Mouse (Mus musculus) heart, postnatal 14 days (tissue): Measurements from ENCODE around the gene Stxbp1. TPM values are rescaled to one million over a fixed set of nuclear protein-coding genes. Genes with fewer than 3 reads are reported as not detected.

Source experiments
- DNase-seq, 2 experiments: peaks; one replicate each; pipeline ENCODE4 v3.0.0; 2021 to 2022
- intact Hi-C: fragments of 180-260 bp; cut with DNase I; formaldehyde crosslinking; loops from one replicate; pipeline ENCODE4 v1.15.1; 2025
- total RNA-seq, 2 experiments: library from RNA; stranded (reverse); gene quantifications; 2 replicates each; pipeline ENCODE4 v1.2.3; 2021

The Stxbp1 gene
- total RNA-seq, 2 experiments from 2014 or later = 19.5 to 22.7 TPM

DNA sequence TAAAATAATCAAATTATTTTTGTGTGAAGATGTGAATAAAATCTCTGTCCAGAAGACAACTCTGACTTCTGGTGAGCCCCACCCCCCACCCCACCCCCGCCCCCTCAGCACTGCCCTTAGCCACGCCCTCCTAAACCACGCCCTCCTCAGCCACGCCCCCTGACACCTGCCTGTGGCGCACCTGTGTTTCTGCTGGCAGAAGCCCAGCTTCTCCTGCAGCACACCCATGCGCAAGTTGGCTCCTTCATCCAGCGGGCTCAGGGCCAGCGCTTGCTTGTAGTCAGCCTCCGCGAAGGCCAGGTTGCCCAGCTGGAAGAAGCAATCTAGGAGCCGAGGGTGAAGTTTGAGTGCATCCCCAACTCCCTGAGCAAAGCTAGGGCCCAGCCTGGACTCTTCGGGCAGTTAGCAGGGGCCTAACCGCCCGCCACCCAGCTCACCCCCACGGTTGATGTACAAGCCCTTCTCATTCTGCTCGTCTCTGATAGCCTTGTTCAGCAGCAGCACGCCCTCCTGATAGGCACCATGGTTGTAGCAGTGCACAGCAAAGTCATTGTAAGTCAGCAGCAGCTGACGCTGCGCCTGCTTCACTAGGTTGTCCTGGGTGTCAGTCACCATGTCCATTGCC, 78.3 kb downstream of the Stxbp1 start:
- intact Hi-C loops = no loop called here
- DNase-seq = no peak

GRCm38 (mm10) chr2:32767241-32767640, 79.8 kb downstream of the Stxbp1 start:
- intact Hi-C loops = no loop called here
- DNase-seq = no peak

- intact Hi-C loops = no loop called here
- DNase-seq = no peak
Observed at GRCm38 (mm10) chr2:32763353-32763752, 83.7 kb downstream of the Stxbp1 start.

- no peak for DNase-seq
- intact Hi-C loops = no loop called here
Observed at GRCm38 (mm10) chr2:32761859-32762258, 85.2 kb downstream of the Stxbp1 start.

- no peak for DNase-seq
- intact Hi-C loops = no loop called here
Observed at GRCm38 (mm10) chr2:32761361-32761760, 85.7 kb downstream of the Stxbp1 start.

- DNase-seq = no peak
- intact Hi-C loops = no loop called here
Observed at GRCm38 (mm10) chr2:32759001-32759400, 88.0 kb downstream of the Stxbp1 start.

GRCm38 (mm10) chr2:32758503-32758902, 88.5 kb downstream of the Stxbp1 start:
- DNase-seq = no peak
- intact Hi-C loops = no loop called here

GRCm38 (mm10) chr2:32757056-32757845, 89.8 kb downstream of the Stxbp1 start, which contains the start of gene Tor2a:
TSS of gene Tor2a (plus strand) at chr2:32757234.
- intact Hi-C loops = loop anchor here (1.0 kb wide), 1 partner anchor 44 kb away; the partner anchor contains the start of gene Cdk9
- DNase-seq = peak; percentile 97 to 98

DNA sequence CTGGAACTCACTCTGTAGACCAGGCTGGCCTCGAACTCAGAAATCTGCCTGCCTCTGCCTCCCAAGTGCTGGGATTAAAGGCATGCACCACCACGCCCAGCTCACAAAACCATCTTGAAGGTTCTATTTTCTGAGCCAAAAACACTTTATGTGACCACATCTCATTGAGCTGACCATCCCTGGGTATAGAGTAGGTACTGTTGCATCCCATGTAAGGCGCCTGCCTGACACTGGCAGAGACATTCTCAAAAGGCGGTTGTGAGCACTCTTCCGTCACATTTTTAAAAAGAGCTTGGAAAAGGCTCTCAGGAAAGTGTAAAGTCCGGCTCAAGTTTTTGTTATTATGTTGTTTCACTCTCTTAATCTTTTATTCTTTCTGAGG, 90.4 kb downstream of the Stxbp1 start:
- intact Hi-C loops = loop anchor here (1.0 kb wide), 1 partner anchor 43 kb away; the partner anchor contains the start of gene Cdk9
- no peak for DNase-seq

DNA sequence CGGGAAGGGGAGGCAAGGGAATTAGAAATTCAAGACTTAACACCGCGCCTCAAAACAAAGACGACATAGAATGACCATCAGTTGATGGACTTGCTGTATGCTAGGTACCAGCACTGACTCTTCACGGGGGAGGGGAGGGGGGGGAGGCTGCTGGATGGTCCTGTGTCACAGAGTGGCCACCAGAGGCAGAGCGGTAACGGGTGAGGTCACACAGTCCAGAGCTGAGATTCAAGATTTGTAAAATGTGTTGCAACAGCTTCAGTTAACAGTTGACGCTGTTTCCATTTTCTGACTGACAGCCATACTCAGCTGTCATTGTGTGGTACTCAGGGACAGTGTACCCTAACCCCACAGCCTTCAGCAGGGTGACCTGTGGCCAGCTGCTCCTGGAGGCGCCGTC, 94.9 kb downstream of the Stxbp1 start:
- no peak for DNase-seq
- intact Hi-C loops = no loop called here

DNA sequence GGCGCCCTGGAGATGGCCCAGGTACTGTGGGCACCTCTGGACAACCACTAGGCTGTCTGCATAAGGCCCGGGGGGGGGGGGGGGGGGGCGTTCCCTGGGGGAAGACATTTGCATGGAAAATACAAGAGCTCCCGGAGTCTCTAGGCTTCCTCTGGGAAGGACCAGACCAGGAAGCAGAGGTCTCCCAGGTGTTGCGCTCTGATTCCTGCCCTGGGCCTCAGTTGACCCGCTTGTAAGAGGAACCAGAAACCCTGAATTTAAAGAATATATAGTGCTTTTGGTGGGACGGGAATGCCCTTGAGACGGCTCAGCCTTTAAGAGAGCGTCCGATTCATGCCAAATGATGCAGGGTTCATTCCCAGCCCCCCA, 95.4 kb downstream of the Stxbp1 start:
- DNase-seq = no peak
- intact Hi-C loops = no loop called here

DNA sequence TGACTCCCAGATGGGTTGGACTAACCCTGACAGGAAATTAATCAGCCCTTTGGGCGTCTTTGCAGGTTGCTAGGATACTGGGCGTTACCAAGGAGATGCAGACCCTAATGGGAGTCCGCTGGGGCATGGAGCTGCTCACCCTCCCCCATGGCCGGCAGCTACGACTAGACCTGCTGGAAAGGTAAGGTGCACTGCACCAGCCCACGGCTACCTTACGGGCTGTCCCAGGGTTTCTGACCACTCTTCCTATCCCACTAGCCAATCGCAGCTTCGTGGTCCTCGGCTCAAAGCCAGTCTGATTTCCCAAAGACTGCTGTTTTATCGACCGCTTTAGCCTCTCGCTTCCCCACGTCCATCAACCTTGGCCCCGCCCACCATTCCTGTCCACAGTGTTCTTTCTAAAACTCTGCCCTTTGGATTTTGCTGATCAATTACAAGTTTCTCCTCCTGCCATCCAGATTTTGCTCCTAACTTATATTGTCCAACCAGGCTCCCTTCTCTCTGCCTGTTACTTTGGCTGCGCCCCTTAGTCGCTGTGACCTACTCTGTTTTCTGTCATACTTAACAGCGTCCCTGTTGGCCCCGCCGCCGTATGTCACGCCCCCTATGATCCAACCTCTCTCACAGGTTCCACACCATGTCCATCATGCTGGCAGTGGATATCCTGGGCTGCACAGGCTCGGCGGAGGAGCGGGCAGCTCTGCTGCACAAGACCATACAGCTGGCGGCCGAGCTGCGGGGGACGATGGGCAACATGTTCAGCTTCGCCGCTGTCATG, 96.0 kb downstream of the Stxbp1 start:
- DNase-seq = peak in 1 of 2 experiments; percentile 57
- intact Hi-C loops = no loop called here

GRCm38 (mm10) chr2:32750199-32750598, 96.8 kb downstream of the Stxbp1 start:
- intact Hi-C loops = no loop called here
- no peak for DNase-seq

DNA sequence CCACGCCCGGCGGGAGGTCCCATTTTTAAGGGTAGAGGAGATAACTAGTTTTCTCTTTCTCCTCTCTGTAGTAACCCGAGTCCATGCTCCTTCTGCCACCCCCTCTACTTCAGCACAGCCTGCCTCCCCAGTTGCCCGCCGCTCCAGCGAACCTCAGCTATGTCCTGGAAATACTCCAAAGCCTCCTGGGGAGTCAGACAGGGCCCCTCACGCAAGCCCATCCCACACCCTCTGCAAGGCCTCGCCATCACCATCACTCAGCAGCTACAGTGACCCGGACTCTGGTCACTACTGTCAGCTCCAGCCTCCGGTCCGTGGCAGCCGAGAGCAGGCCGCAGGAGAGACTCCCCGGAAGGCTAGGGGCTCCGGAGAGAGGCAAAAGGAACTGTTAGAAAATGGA, 98.0 kb downstream of the Stxbp1 start:
- intact Hi-C loops = loop anchor here (5.0 kb wide), 1 partner anchor 117 kb away; no protein-coding TSS in a partner anchor
- DNase-seq = no peak

DNA sequence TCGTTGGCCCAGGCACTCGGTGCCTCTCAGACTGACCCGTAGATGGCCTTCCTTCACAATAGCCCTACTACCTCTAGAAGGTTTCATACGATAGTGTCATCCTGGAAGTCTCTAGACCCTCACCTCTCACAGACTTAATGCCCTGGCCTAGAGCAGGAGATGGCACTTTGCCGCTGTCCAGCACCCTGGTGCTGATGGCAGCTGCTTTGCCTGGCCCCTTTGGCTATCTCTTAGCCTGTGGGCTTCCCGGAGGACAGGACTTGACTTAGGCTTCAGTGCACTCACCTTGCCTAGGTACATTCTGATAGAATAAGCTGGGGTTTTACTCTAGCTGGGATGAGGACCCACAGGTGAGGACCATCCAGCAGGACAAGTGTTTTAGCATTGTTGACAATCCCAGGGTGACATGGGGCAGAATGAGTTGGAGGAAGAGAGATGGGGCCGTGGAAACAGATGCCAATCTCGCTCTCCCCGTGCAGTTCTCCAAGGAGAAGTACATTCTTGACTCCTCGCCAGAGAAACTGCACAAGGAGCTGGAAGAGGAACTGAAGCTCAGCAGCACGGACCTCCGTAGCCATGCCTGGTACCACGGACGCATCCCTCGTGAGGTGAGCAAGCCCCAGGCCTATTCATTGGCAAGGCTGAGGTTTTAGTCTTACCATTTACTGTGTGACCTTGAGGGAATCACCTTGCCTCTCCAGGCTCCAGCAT, 102.6 kb downstream of the Stxbp1 start:
- intact Hi-C loops = no loop called here
- no peak for DNase-seq

DNA sequence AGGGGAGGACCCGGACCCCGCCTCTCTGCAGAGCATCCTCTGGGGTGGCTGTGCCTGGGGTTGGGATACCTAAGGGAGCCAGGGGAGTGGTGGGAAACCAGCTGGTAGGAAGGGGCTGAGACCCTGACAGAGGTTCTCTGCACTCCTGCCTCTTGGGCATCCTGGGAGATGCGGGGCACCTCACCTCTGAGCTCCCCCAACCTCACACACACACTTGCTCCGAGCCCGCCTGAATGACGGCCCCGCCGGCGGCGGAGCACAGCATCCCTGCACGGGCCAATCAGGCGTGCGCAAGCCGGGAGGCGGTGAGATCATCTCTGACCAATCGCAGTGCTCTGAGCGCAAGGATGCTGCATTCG, 104.9 kb downstream of the Stxbp1 start:
- intact Hi-C loops = no loop called here
- DNase-seq = no peak

- DNase-seq = peak; percentile 57 to 60
- intact Hi-C loops = no loop called here
Observed at GRCm38 (mm10) chr2:32741273-32742172, 105.5 kb downstream of the Stxbp1 start.

DNA sequence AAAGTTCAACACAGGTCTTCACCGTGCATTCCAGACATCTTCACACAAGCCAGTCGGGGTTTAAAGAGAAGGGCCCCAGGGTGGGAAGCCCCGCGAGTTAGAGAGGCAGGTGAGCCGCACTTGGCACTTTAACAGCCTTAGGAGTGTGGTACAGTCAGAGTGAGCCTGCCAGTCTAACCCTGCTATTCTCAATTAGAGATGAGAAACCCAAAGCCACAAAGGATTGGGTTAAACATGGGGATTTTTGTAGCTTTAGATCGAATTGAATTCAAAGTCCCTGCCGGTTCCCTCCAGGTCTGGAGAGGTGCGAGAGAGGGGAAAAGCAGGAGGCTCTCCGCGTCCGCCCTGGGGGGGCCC, 106.2 kb downstream of the Stxbp1 start, which contains the start of gene 6330409D20Rik:
6330409D20Rik (minus strand) TSS at position 101 of the 357 bp plus-strand sequence.
- DNase-seq = no peak
- intact Hi-C loops = no loop called here

DNA sequence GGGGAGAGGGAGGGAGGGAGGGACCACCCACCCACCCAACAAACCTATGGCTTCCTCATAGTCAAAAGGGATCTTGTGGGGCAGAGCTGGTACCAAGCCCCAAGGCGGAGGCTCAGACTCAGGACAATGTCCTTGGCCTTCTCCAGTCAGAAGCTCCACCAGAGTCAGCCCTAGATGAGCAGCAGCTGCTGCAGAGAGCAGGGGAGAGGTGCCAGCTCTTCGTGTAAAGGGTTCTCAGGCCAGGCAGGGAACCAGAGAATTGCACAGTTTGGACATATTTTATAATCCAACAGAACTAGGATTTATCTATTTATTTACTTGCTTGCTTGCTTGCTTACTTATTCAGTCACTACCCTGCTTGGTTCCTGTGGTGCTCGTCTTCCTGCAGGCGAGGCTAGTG, 107.7 kb downstream of the Stxbp1 start:
- DNase-seq = no peak
- intact Hi-C loops = no loop called here
